Mouse (Mus musculus) spleen, postnatal 36 days (tissue): ENCODE results near the gene Eif2s3x.

Experiments
- DNase-seq, 2 experiments: peaks; one replicate each; pipeline ENCODE4 v3.0.0; 2022; ENCODE audit warnings: low spot score in 2 of 2, mixed read lengths in 1 of 2

Gene Eif2s3x

DNA sequence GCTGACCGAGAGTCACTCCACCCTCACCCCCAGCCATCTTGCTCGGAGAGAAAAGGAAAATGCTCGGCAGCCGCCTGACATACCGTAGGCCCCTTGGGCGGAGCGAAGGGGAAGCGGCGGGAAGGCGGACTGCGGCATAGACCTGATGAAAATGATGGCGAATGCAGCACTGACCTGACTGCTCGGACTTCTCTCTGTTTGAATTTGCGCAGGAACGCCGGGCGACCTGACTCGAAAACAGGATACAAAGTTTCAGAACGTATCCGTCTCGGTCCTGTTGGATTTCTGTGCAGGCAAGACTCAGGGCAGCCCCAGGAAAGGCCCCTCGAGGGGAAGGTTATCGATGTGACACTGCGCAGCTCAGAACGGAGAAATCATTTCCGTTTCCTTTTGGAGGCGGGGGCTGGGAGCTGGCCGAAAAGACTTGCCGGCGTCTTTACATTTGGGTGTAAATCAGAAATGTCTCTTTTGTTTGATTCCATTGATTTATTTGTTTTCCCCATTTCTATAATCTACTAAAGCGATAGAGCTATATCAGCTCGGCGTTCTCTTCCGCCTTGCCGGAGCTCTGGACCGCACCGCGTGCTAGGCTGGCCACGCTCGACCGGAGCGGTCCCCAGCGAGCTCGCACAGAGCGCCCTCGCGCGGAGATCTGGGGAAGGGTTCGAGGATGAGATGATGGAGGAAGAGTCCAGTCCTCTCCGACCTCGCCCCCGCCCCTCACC lies at the start of gene Eif2s3x:
Eif2s3x (minus strand) TSS at position 266 of the 725 bp plus-strand sequence.
- DNase-seq: peak; percentile 81 to 82

DNA sequence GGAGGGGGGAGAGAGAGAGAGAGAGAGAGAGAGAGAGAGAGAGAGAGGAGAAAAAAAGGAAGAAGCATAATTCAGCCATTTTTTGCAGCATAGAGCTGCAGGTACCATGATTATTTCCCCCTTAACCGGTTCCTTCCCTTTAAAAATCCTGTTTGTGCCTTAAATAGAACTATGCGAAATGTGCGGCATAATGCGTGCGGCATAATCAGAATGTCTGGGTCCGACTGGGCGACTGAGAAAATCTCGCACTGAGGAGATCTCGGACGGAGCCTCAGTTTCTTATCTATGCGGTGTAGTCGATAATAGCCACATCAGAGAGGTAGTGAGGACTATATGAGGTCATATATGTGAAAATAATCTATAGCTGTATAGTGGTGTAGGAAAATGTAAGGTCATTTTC lies 22.9 kb upstream of the Eif2s3x start:
- no peak for DNase-seq

DNA sequence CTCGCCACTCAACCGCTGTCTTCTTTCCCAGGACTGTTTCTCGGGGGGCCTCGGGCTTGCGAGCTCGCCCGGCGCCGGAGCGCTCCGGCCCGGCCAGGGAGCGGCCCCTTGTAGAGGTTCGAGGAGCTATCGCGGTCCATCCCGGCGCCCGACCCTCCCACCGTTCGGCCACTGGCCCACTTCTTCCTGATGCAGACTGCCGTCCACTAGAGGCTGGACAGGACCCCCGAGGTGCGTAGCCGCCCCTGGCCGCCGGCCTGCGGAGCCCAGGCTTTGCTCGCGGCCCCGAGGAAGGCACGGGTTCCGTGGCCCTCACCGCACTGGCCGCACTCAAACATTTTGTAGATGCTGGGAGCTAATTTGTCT lies 22.5 kb upstream of the Eif2s3x start:
- no peak for DNase-seq

DNA sequence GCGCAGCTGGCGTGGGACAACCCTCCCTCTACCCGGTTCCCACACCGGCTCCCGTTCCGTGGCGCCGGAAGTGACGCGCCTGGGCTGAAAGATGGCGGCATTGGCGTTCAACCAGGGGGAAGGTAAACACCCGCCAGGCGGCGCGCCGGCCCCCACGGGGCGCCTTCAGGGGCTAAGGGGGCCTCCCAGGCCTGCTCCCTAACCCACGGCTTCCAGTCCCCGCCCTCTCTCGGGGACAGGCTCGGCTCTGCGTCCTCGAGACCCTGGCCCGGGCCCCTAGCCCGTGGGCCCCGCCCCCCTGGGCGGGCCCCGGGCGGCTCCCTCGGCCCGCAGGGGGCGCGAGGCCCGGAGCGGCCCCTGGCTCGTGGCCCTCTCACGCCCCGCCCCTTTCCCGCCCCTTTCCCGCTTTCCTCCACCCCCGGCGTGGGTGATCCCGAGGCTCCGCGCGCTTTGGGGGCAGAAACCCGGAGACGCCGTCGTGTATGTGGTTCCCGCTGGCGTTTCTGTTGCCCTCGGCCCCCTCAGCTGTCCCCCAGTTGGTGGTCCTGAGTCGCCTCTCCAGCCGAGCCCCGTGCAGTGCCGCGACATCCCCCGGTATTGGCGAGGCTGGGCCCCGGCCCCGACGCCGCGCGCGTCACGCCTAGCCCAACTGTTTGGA lies 22.0 kb upstream of the Eif2s3x start, which contains the start of gene Klhl15:
Klhl15 (plus strand) TSS at position 68 of the 658 bp plus-strand sequence.
- peak; percentile 80 to 85 for DNase-seq

DNA sequence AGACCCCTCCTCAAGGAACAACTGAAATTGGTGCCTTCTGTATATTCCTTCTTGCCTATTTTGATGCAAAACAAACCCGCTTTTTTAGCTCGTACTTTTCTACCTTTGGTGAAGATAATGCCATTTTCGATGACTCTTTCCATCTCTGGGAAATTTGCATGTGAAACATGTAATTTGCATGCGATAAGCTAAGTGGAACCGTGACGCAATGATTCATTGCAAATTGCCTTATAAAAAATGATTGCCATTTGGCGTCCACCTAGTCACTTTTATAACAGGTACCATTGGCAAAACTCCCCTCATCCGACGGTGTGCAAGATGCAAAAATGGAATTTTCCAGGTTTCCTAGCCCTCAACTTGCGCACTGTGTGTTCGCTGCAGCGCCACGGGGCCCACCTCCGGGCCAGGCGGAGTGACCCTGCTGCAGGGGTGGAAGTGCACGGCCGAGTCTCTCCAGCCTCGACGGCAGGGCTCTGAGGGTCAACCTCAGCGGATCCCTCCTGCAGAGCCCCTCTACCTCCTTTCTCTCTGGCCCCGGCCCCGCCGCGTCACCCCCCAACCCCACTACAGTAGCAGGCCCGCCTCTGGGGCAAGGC lies 21.4 kb upstream of the Eif2s3x start:
- peak in 1 of 2 experiments; percentile 45 for DNase-seq

DNA sequence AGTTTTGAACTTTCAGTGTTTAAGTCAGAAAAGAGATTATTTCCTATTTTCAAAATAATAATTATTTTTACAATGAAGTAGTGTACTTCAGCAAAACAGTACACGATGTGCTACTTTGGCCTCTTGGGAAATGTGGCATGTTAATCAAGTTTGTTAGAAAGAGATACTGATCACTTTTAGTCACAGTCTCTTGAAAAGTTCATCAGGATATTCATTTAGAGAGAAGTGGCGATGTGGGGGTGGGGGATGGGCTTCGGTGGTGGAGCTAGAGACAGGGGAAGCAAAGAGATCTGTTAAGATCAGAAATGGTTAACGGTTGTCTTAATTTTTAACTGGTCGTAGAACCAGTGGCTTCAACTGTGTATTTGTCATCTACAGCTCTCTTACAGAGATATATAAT lies 20.8 kb upstream of the Eif2s3x start:
- DNase-seq: peak in 1 of 2 experiments; percentile 12

DNA sequence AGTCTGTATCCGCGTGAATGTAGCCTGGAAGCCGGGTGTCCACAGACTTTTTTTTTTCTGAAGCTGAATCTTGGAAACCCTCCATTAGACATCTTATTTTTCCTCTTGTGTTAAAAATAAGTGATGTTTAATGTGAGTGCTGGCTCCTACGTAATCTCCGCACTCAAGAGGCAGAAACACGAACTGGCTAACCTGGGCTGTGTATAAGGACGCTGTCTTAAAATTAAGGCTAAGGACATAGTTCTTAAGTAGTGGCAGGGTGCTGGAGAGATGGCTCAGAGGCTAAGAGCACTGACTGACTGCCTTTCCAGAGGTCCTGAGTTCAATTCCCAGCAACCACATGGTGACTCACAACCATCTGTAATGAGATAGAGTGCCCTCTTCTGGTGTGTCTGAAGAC lies 722 bp upstream of the Eif2s3x start:
- DNase-seq: no peak

DNA sequence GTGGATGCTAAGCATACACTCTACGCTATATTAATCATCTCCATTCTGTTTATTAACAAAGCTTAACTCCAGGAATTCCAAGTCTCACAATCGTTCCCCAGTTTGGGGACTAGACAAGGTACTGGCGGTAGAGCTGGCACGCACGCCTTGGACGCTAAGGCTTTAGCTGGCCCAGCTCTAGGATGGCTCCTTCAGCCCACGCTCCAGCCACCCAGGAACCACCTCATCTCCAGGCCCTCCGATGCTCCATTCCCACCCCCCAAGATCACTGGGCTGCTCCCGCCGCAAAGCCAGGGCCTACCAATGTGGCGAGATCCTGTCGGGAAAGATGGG lies 432 bp downstream of the Eif2s3x start:
- no peak for DNase-seq

DNA sequence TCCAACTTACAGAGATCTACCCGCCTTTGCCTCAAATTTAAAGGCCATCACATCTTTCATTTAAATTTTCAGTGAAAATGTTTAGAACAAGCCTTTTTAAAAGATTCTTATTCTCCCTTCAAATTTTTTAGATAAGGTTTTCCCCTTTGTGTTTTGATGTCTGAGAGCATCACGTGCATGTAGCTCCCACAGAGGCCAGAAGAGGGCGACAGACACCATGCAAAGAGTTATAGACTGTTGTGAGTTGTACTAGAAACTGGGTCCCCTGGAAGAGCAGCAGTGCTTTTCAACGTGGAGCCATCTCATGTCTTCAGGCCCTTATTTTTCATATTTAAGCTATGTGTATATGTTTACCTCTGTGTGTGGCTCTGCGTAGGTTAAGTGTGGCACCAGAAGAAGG lies 14.9 kb downstream of the Eif2s3x start:
- peak; percentile 4 to 41 for DNase-seq

DNA sequence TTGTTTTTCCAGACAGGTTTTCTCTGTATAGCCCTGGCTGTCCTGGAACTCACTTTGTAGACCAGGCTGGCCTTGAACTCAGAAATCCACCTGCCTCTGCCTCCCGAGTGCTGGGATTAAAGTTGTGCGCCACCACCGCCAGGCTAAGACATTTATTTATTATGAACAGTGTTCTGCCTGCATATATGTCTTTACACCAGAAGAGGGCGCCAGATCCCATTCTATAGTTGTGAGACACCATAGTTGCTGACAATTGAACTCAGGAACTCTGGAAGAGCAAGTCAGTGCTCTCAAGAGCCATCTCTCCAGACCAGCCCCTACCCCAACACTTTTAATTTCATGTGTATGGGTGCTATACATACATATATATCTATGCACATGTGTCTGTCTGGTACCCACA lies 18.8 kb downstream of the Eif2s3x start:
- DNase-seq: peak; percentile 15 to 20

DNA sequence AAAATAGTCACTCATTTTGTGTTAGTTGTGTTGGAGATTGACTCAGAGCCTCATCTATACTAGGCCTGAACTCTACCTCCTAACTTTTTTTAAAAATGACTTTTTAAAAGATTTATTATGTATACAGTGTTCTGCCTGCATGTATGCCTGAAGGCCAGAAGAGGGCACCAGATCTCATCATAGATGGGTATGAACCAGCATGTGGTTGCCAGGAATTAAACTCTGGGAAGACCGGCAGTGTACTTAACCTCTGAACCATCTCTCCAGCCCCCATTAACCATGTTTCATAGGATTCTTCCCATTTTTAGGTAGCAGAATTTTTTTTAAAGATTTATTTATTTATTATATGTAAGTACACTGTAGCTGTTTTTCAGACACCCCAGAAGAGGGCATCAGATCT lies 27.5 kb downstream of the Eif2s3x start:
- peak in 1 of 2 experiments; percentile 1 for DNase-seq

DNA sequence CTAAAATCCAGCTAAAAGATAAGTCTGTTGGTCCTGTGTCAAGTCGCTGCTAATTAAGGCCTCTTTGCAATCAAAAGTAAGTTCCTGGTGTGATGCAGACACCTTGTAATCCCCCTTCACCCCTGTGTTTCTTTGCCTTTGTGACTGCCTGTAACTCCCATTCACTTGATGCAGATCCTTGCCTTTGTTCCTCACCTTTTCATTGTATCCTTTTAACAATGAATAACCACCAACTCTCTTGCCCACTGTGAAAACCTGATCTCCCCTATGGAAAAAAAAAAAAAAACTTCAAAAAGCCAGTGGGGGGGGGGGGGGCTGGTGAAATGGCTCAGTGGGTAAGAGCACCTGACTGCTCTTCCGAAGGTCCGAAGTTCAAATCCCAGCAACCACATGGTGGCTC lies 28.8 kb downstream of the Eif2s3x start:
- DNase-seq: no peak

DNA sequence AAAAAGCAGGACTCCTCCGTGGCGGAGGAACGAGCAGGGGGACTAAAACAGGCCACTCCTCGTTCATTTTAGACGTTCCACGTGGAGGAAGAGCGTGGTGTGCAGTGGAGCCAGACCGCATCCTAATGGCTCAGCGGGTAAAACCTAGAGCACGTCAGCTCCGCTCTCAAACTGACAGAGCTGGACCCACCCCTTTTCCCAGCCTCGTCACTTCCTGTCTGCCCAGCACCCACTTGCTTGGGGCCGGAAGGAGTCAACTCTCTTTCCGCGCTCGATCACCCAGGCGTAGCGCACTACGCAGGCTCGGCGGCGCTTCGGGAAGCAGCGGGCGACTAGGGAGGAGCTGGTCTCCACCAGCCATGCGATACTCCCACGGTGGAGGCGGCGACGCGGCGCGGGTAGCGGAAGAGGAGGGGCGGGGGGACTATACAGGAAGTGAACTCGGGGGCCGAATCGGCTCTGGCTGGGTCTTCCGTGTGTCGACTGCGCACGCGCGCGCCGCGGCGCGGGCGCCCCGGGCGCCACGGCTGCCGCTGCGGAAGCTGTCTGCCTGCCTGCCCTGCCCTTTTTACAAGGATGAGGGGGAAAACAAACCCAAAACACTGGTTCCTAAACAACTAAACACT lies 34.8 kb downstream of the Eif2s3x start:
- DNase-seq: peak; percentile 89 to 93

DNA sequence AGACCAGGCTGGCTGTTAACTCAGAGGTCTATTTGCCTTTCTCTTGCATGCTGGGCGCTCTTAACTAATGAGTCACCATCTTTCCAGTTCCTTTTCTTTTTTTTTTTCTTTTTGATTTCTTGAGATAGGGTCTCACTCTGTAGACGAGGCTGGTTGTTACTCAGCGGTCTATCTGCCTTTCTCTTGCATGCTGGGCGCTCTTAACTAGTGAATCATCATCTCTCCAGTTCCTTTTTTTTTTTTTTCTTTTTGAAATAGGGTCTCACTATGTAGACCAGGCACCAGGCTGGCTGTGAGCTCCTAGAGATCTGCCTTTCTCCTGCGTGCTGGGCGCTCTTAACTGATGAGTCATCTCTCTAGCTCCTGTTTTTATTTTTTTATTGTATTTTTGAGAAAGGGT lies 43.3 kb downstream of the Eif2s3x start:
- DNase-seq: no peak

DNA sequence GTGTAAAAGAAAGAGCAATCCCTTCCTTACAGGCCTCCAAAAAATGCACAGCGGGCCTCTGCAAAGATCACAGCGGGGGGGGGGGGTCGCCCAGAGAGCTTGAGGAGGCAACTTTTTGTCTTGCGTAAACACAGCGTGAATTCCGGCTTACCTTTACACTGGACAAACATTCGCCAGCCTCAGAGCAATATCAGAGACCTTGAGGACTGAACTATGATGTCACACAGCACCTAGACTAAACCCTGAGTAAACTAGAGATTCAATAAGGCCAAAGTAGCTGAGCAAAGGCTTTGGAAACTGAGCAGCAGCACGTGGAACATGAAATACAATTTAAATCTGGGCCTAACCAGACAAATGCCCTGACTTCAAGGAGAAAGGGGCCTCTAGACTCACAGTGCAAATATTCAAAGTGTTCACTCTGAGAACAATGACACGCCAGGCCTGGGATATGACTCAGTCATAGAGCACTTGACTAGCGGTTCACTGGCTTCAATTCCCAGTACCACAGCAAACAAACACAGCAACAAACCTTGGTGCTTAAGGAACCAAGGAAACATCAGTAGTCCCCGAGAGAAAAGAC lies 60.3 kb downstream of the Eif2s3x start:
- DNase-seq: no peak

DNA sequence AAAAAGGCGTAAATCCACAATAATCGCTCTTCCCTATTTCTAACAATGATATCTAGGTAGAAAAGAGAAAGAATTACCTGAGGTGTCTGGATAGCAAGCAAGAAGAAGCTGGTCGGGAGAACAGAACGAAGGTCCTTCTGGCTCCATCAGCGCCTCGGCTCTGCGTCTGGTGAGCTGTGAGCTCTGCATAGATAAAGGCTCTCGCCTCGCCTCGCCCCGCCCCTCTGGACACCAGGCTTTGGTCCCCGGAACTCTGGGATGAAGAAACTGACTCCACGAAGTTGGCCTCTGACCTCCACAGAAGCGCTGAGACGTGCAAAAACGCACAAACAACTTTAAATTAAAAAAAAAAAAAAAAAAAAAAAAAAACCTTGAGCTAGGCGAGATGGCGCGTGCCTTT lies 62.2 kb downstream of the Eif2s3x start:
- DNase-seq: no peak

DNA sequence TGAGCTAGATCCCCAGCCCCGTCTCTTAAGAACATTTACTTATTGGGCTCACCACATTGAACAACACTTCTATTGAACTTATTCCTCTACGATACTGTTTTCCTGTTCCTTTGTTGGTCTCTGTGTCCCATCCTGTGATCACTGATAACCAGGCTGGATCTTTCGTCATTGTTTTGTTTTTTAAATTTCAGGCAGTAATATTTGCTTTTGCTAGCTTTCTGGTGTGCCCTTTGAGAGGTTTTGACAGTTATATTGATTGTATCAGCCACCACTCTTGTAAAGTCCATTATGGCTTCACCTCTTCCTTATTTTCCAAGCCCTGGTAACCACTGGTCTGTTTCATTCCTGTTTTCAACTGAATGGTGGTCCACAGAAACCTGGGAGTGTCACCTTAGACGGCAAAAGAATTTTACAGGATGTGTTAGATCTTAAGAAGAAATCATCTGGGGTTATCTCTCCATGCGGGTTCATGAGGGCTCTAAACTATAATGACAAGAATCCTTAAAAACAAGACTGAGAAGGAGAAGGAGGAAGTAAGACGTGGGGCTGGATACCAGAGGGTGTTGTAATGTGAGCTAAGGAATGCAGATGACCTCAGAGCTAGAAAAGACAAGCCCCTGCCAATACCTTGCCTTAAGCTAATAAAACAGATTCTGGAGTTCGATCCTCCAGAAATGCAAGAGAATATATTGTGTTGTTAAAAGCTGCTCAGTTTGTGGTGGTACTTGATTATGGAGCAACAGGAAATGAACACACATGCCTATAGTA lies 70.5 kb downstream of the Eif2s3x start:
- no peak for DNase-seq

DNA sequence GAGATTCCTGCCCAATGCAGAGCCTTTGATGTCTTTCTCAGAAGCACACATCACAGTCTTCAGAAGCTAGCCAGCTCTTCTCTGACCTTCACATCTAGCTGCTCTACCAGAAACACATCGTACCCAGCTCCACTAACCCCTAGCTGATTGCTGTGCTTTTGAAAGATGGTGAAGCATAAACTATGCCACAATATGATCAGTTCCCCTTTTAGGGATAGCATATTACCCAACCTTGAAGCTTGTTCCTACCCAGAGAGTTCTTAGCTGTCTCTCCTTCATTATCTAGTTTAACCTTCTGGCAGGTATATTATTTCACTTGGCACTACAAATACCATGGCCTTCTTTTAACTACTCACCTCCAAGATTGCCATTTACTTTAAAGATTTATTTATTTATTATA lies 72.6 kb downstream of the Eif2s3x start:
- DNase-seq: no peak
